Mouse (Mus musculus) liver, postnatal 0 days (tissue): ENCODE results near the gene Alcam.

Experiments
- CTCF ChIP-seq: sonication (generic); IDR thresholded peaks from 2 replicates; pipeline ENCODE4 v1.5.1; 2016; ENCODE audit warnings: antibody characterized with exemption, low read depth
- EP300 ChIP-seq: IDR thresholded peaks from 2 replicates; pipeline ENCODE4 v1.6.1; 2016; ENCODE audit warnings: antibody characterized with exemption, low read depth, mild to moderate bottlenecking

GRCm38 (mm10) chr16:52443055-52443454 is 10.8 kb downstream of the Alcam start:
- no peak for TF ChIP-seq CTCF
- no peak for TF ChIP-seq EP300
